Mouse (Mus musculus): ENCODE data around the gene Scly. TPM values are rescaled to one million over a fixed set of nuclear protein-coding genes. Genes with fewer than 3 reads are reported as not detected.

Scly gene
- total RNA-seq, 1 experiment, result 12.0 TPM

- DNase-seq (ENCODE audit: low read depth, low spot score), result no peak
- no peaks in the 10 kb centered on the region for H3K9me3 ChIP-seq (ENCODE audit: control insufficient read depth, insufficient read depth, low read depth, low read length)
Measured at GRCm38 (mm10) chr1:91250415-91251147, 47.6 kb upstream of the Scly start.

DNA sequence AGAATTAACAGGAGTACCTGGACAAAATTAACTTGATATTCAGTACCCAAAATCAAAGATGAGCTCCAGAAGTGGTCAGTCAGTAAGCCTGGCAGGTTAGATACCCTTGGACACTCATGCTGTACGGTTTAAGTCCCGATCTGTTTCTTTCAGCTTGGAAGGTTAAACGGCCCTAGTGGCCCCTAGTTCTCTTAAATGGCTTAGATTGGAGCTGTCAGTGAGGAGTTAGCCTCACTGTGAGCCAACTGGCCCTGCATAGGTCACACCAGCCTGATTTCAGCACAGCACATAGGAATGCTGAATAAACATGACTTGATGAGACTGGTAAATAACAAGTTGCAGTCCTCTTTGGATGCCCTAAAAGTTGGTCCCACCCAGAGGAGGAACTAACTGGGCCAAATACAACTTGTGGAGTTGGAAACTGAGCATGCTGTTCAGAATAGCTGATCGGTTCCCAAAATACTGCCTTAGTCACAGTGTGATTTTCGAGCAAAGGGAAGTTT lies 46.9 kb upstream of the Scly start:
- H3K9ac ChIP-seq (ENCODE audit: insufficient read depth, low read depth, low read length, poor library complexity, severe bottlenecking), result peak overlapping the region; percentile 36; the same call in 1 of the 2 replicates
- peak overlapping the region; percentile 85 to 92 for H3K4me3 ChIP-seq (ENCODE audit: insufficient read depth in 1 of 2, low read depth in 1 of 2, low read length in 2 of 2, poor library complexity in 1 of 2, severe bottlenecking in 1 of 2)
- H3K36me3 ChIP-seq (ENCODE audit: control insufficient read depth, insufficient read depth, low read length, poor library complexity, severe bottlenecking), result no peaks in the 10 kb centered on the region
- in situ Hi-C loops (cut with MboI; ENCODE audit: low sequenced_read_pairs in 2 of 2, unreplicated experiment in 2 of 2), result no loop called here
- TF ChIP-seq ZNF384 (IDR thresholded peaks at IDR 0.05; ENCODE audit: low read depth, low read length), result no peak
- peaks cover 3 to 5% of the 10 kb centered on the region in 2 experiments; a peak in 3 of 4 replicates for H3K4me1 ChIP-seq (ENCODE audit: control insufficient read depth in 2 of 2, insufficient read depth in 2 of 2, low read length in 2 of 2, poor library complexity in 1 of 2)
- H3K9me3 ChIP-seq (ENCODE audit: control insufficient read depth, insufficient read depth, low read depth, low read length), result no peaks in the 10 kb centered on the region
- H3K27ac ChIP-seq (ENCODE audit: insufficient read depth, low read depth, low read length, poor library complexity, severe bottlenecking), result no peak overlapping the region
- no peak for DNase-seq (ENCODE audit: low read depth, low spot score)

More at GRCm38 (mm10) chr1:91250415-91251147, 47.6 kb upstream of the Scly start:
- Histone ChIP-seq H3K4me1 (ENCODE audit: control insufficient read depth in 2 of 2, insufficient read depth in 2 of 2, low read length in 2 of 2, poor library complexity in 1 of 2) (peaks cover 3 to 5% of the 10 kb centered on the region in 2 experiments; a peak in 3 of 4 replicates), H3K36me3 (ENCODE audit: control insufficient read depth, insufficient read depth, low read length, poor library complexity, severe bottlenecking) (no peaks in the 10 kb centered on the region), H3K9ac (ENCODE audit: insufficient read depth, low read depth, low read length, poor library complexity, severe bottlenecking) (peak overlapping the region; percentile 91), H3K27ac (ENCODE audit: insufficient read depth, low read depth, low read length, poor library complexity, severe bottlenecking) (no peak overlapping the region), H3K4me3 (ENCODE audit: insufficient read depth in 1 of 2, low read depth in 1 of 2, low read length in 2 of 2, poor library complexity in 1 of 2, severe bottlenecking in 1 of 2) (peak overlapping the region; percentile 85 to 92)
- in situ Hi-C loops (cut with MboI; ENCODE audit: low sequenced_read_pairs in 2 of 2, unreplicated experiment in 2 of 2), result no loop called here
- TF ChIP-seq HCFC1 (IDR thresholded peaks at IDR 0.05; ENCODE audit: borderline replicate concordance, insufficient read depth, low read length), result no peak
- TF ChIP-seq MAFK (IDR thresholded peaks at IDR 0.05; ENCODE audit: insufficient read depth, low read depth, low read length), result no peak
- TF ChIP-seq CHD2 (IDR thresholded peaks at IDR 0.05; ENCODE audit: low read depth, low read length), result no peak
- TF ChIP-seq ZC3H11A (IDR thresholded peaks at IDR 0.05; ENCODE audit: borderline replicate concordance, low read depth, low read length), result no peak
- no peak for TF ChIP-seq ZNF384 (IDR thresholded peaks at IDR 0.05; ENCODE audit: low read depth, low read length)

DNA sequence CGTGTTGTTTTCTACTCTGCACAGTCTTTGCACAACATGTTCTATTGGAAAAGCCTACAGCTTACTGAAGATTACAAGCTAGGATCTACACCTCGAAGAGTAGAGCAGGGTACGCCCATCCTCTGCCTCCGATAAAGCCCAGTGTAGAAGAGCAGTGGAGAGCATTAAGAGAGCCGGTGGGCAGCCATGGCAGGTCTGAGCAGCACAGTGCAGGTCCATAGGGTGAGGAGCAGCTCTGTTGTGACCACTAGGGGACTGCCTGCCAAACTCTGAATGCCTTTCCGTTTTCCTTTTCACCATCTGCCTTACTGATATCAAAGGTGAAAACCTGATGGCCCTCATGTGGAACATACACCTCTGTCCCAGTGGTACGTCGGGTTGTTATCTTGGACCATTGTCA lies 46.2 kb upstream of the Scly start:
- no peak overlapping the region for H3K4me3 ChIP-seq (ENCODE audit: insufficient read depth in 1 of 2, low read depth in 1 of 2, low read length in 2 of 2, poor library complexity in 1 of 2, severe bottlenecking in 1 of 2)
- DNase-seq (ENCODE audit: low read depth, low spot score), result no peak
- H3K4me1 ChIP-seq (ENCODE audit: control insufficient read depth in 2 of 2, insufficient read depth in 2 of 2, low read length in 2 of 2, poor library complexity in 1 of 2), result peaks cover 3 to 5% of the 10 kb centered on the region in 2 experiments; a peak in 3 of 4 replicates
- no peaks in the 10 kb centered on the region for H3K36me3 ChIP-seq (ENCODE audit: control insufficient read depth, insufficient read depth, low read length, poor library complexity, severe bottlenecking)
- H3K27ac ChIP-seq (ENCODE audit: insufficient read depth, low read depth, low read length, poor library complexity, severe bottlenecking), result no peak overlapping the region
- no peak overlapping the region for H3K9ac ChIP-seq (ENCODE audit: insufficient read depth, low read depth, low read length, poor library complexity, severe bottlenecking)
- TF ChIP-seq ZC3H11A (IDR thresholded peaks at IDR 0.05; ENCODE audit: borderline replicate concordance, low read depth, low read length) (no peak), HCFC1 (IDR thresholded peaks at IDR 0.05; ENCODE audit: borderline replicate concordance, insufficient read depth, low read length) (no peak), MAFK (IDR thresholded peaks at IDR 0.05; ENCODE audit: insufficient read depth, low read depth, low read length) (no peak), ZNF384 (IDR thresholded peaks at IDR 0.05; ENCODE audit: low read depth, low read length) (no peak), CHD2 (IDR thresholded peaks at IDR 0.05; ENCODE audit: low read depth, low read length) (no peak)
- no peaks in the 10 kb centered on the region for H3K9me3 ChIP-seq (ENCODE audit: control insufficient read depth, insufficient read depth, low read depth, low read length)
- in situ Hi-C loops (cut with MboI; ENCODE audit: low sequenced_read_pairs in 2 of 2, unreplicated experiment in 2 of 2), result no loop called here

GRCm38 (mm10) chr1:91257918-91258317 lies 40.2 kb upstream of the Scly start:
- in situ Hi-C loops (cut with MboI; ENCODE audit: low sequenced_read_pairs in 2 of 2, unreplicated experiment in 2 of 2), result no loop called here
- Histone ChIP-seq H3K4me3 (ENCODE audit: insufficient read depth in 1 of 2, low read depth in 1 of 2, low read length in 2 of 2, poor library complexity in 1 of 2, severe bottlenecking in 1 of 2) (no peak overlapping the region), H3K36me3 (ENCODE audit: control insufficient read depth, insufficient read depth, low read length, poor library complexity, severe bottlenecking) (peaks cover 2% of the 10 kb centered on the region; the same call in 1 of the 2 replicates), H3K4me1 (ENCODE audit: control insufficient read depth in 2 of 2, insufficient read depth in 2 of 2, low read length in 2 of 2, poor library complexity in 1 of 2) (no peaks in the 10 kb centered on the region; a peak in 1 of 4 replicates), H3K27ac (ENCODE audit: insufficient read depth, low read depth, low read length, poor library complexity, severe bottlenecking) (no peak overlapping the region), H3K9ac (ENCODE audit: insufficient read depth, low read depth, low read length, poor library complexity, severe bottlenecking) (no peak overlapping the region), H3K9me3 (ENCODE audit: control insufficient read depth, insufficient read depth, low read depth, low read length) (no peaks in the 10 kb centered on the region)
- TF ChIP-seq CHD2 (IDR thresholded peaks at IDR 0.05; ENCODE audit: low read depth, low read length) (no peak), MAFK (IDR thresholded peaks at IDR 0.05; ENCODE audit: insufficient read depth, low read depth, low read length) (no peak), ZC3H11A (IDR thresholded peaks at IDR 0.05; ENCODE audit: borderline replicate concordance, low read depth, low read length) (no peak), HCFC1 (IDR thresholded peaks at IDR 0.05; ENCODE audit: borderline replicate concordance, insufficient read depth, low read length) (no peak), ZNF384 (IDR thresholded peaks at IDR 0.05; ENCODE audit: low read depth, low read length) (no peak)
- no peak for DNase-seq (ENCODE audit: low read depth, low spot score)
